Mouse (Mus musculus) MEL (cell line): ENCODE data around the gene Pafah1b1. TPM values are rescaled to one million over a fixed set of nuclear protein-coding genes. Genes with fewer than 3 reads are reported as not detected.

Experiments used
- DNase-seq: peaks from one replicate; pipeline ENCODE4 v3.0.0; 2011; ENCODE audit warnings: low read depth, low spot score
- H3K27ac ChIP-seq: 2 replicates; pipeline ENCODE4 v1.5.1; 2012; ENCODE audit warnings: low read depth, mild to moderate bottlenecking, control low read depth, low read length, moderate library complexity; ENCODE audit not compliant: control insufficient read depth
- H3K27me3 ChIP-seq, 2 experiments: fragments of 150-350 bp in 1 of 2; sonication (generic) in 1 of 2; 2 replicates each; pipeline ENCODE4 v1.6.1; 2012; ENCODE audit warnings: low read length in 2 of 2, mild to moderate bottlenecking in 2 of 2, improper control_type of control experiment in 1 of 2, moderate library complexity in 1 of 2; ENCODE audit not compliant: insufficient read depth in 2 of 2, control insufficient read depth in 1 of 2
- H3K36me3 ChIP-seq, 2 experiments: 2 replicates each; pipeline ENCODE4 v1.6.1; 2012 to 2014; ENCODE audit warnings: low read length in 2 of 2, improper control_type of control experiment in 1 of 2, inconsistent platforms in 1 of 2, mild to moderate bottlenecking in 1 of 2; ENCODE audit not compliant: insufficient read depth in 2 of 2, control insufficient read depth in 1 of 2
- H3K4me1 ChIP-seq, 2 experiments: fragments of 150-350 bp in 1 of 2; sonication (generic) in 1 of 2; 2 replicates each; pipeline ENCODE4 v1.6.1; 2012; ENCODE audit warnings: low read length in 2 of 2, improper control_type of control experiment in 1 of 2, mild to moderate bottlenecking in 1 of 2; ENCODE audit not compliant: insufficient read depth in 2 of 2, control insufficient read depth in 1 of 2
- H3K4me3 ChIP-seq, 2 experiments: fragments of 150-350 bp in 1 of 2; sonication (generic) in 1 of 2; 2 replicates each; pipeline ENCODE4 v1.5.1; 2012; ENCODE audit warnings: low read depth in 2 of 2, low read length in 2 of 2, mild to moderate bottlenecking in 2 of 2, moderate library complexity in 2 of 2, control low read depth in 1 of 2, improper control_type of control experiment in 1 of 2; ENCODE audit not compliant: control insufficient read depth in 1 of 2, insufficient read depth in 1 of 2
- H3K79me2 ChIP-seq: 2 replicates; pipeline ENCODE4 v1.6.1; 2012; ENCODE audit warnings: mild to moderate bottlenecking, low read length, moderate library complexity; ENCODE audit not compliant: control insufficient read depth, poor library complexity, insufficient read depth
- H3K9ac ChIP-seq: 2 replicates; pipeline ENCODE4 v1.6.1; 2012; ENCODE audit warnings: low read depth, mild to moderate bottlenecking, control low read depth, low read length, moderate library complexity; ENCODE audit not compliant: control insufficient read depth, poor library complexity, severe bottlenecking
- H3K9me3 ChIP-seq: fragments of 150-350 bp; sonication (generic); replicated peaks from 2 replicates; pipeline ENCODE4 v1.6.1; 2012; ENCODE audit warnings: mild to moderate bottlenecking, low read length, improper control_type of control experiment, moderate library complexity; ENCODE audit not compliant: insufficient read depth
- BHLHE40 ChIP-seq: IDR thresholded peaks from 2 replicates; pipeline ENCODE4 v1.6.1; 2012; ENCODE audit warnings: low read depth, mild to moderate bottlenecking, inconsistent platforms, low read length, improper control_type of control experiment, borderline replicate concordance
- CHD1 ChIP-seq: IDR thresholded peaks from 2 replicates; pipeline ENCODE4 v1.6.1; 2012; ENCODE audit warnings: low read depth, mild to moderate bottlenecking, inconsistent platforms, low read length, improper control_type of control experiment
- CHD2 ChIP-seq: IDR thresholded peaks from 2 replicates; pipeline ENCODE4 v1.6.1; 2011; ENCODE audit warnings: low read length, improper control_type of control experiment
- E2F4 ChIP-seq: IDR thresholded peaks from 2 replicates; pipeline ENCODE4 v1.6.1; 2011; ENCODE audit warnings: low read depth, low read length, improper control_type of control experiment, borderline replicate concordance
- ETS1 ChIP-seq: IDR thresholded peaks from 2 replicates; pipeline ENCODE4 v1.6.1; 2012; ENCODE audit warnings: low read depth, mild to moderate bottlenecking, inconsistent platforms, low read length, improper control_type of control experiment, moderate library complexity
- GABPA ChIP-seq: IDR thresholded peaks from 2 replicates; pipeline ENCODE4 v1.6.1; 2012; ENCODE audit warnings: low read depth, mild to moderate bottlenecking, inconsistent platforms, low read length, improper control_type of control experiment, moderate library complexity
- HCFC1 ChIP-seq: IDR thresholded peaks from 2 replicates; pipeline ENCODE4 v1.6.1; 2012; ENCODE audit warnings: low read depth, mild to moderate bottlenecking, inconsistent platforms, low read length, improper control_type of control experiment, moderate library complexity
- JUND ChIP-seq: IDR thresholded peaks from 2 replicates; pipeline ENCODE4 v1.6.1; 2011; ENCODE audit warnings: low read depth, mild to moderate bottlenecking, improper control_type of control experiment, low read length
- MAFK ChIP-seq: IDR thresholded peaks from 2 replicates; pipeline ENCODE4 v1.6.1; 2011; ENCODE audit warnings: low read depth, mild to moderate bottlenecking, low read length, improper control_type of control experiment, borderline replicate concordance
- MAX ChIP-seq: IDR thresholded peaks from 2 replicates; pipeline ENCODE4 v1.6.1; 2011; ENCODE audit warnings: low read length, improper control_type of control experiment
- MAZ ChIP-seq: IDR thresholded peaks from 2 replicates; pipeline ENCODE4 v1.6.1; 2012; ENCODE audit warnings: low read depth, mild to moderate bottlenecking, inconsistent platforms, low read length, improper control_type of control experiment
- MXI1 ChIP-seq: IDR thresholded peaks from 2 replicates; pipeline ENCODE4 v1.6.1; 2011; ENCODE audit warnings: mild to moderate bottlenecking, low read depth, low read length, improper control_type of control experiment
- MYB ChIP-seq: IDR thresholded peaks from 2 replicates; pipeline ENCODE4 v1.6.1; 2011; ENCODE audit warnings: mild to moderate bottlenecking, low read depth, low read length, improper control_type of control experiment
- MYC ChIP-seq: IDR thresholded peaks from 2 replicates; pipeline ENCODE4 v1.6.1; 2011; ENCODE audit warnings: low read depth, mild to moderate bottlenecking, low read length, improper control_type of control experiment, moderate library complexity
- POLR2A ChIP-seq, 2 experiments: IDR thresholded peaks; 2 replicates each; pipeline ENCODE4 v1.6.1; 2011 to 2012; ENCODE audit warnings: low read length in 2 of 2, mild to moderate bottlenecking in 2 of 2, control low read depth in 1 of 2, improper control_type of control experiment in 1 of 2, low read depth in 1 of 2, moderate library complexity in 1 of 2; ENCODE audit not compliant: control insufficient read depth in 1 of 2, insufficient read depth in 1 of 2, poor library complexity in 1 of 2
- RCOR1 ChIP-seq: IDR thresholded peaks from 2 replicates; pipeline ENCODE4 v1.6.1; 2012; ENCODE audit warnings: low read depth, mild to moderate bottlenecking, inconsistent platforms, low read length, improper control_type of control experiment
- SMC3 ChIP-seq: IDR thresholded peaks from 2 replicates; pipeline ENCODE4 v1.6.1; 2011; ENCODE audit warnings: low read depth, low read length, improper control_type of control experiment
- TAL1 ChIP-seq: IDR thresholded peaks from 2 replicates; pipeline ENCODE4 v1.6.1; 2012; ENCODE audit warnings: mild to moderate bottlenecking, inconsistent platforms, low read length, moderate library complexity, mixed read lengths
- TBP ChIP-seq: IDR thresholded peaks from 2 replicates; pipeline ENCODE4 v1.8.0; 2011; ENCODE audit warnings: low read depth, low read length, improper control_type of control experiment
- TCF12 ChIP-seq: IDR thresholded peaks from 2 replicates; pipeline ENCODE4 v1.6.1; 2014; ENCODE audit warnings: low read depth, mild to moderate bottlenecking, inconsistent platforms, low read length, improper control_type of control experiment, moderate library complexity
- UBTF ChIP-seq: IDR thresholded peaks from 2 replicates; pipeline ENCODE4 v1.6.1; 2012; ENCODE audit warnings: low read depth, mild to moderate bottlenecking, inconsistent platforms, low read length, improper control_type of control experiment, moderate library complexity, borderline replicate concordance; ENCODE audit not compliant: insufficient read depth
- USF1 ChIP-seq: IDR thresholded peaks from 2 replicates; pipeline ENCODE4 v1.6.1; 2014; ENCODE audit warnings: low read depth, mild to moderate bottlenecking, inconsistent platforms, low read length, improper control_type of control experiment, moderate library complexity
- ZKSCAN1 ChIP-seq: IDR thresholded peaks from 2 replicates; pipeline ENCODE4 v1.6.1; 2012; ENCODE audit warnings: low read depth, mild to moderate bottlenecking, inconsistent platforms, low read length, improper control_type of control experiment, moderate library complexity
- ZMIZ1 ChIP-seq: IDR thresholded peaks from 2 replicates; pipeline ENCODE4 v1.6.1; 2012; ENCODE audit warnings: low read depth, mild to moderate bottlenecking, inconsistent platforms, low read length, improper control_type of control experiment, moderate library complexity
- ZNF384 ChIP-seq: IDR thresholded peaks from 2 replicates; pipeline ENCODE4 v1.6.1; 2012; ENCODE audit warnings: low read depth, mild to moderate bottlenecking, inconsistent platforms, low read length, improper control_type of control experiment
- polyA plus RNA-seq, 2 experiments: library from polyadenylated mRNA; stranded (reverse) in 1 of 2; unstranded in 1 of 2; fragments of >175 nt in 1 of 2; fragments of >200 nt in 1 of 2; gene quantifications; 2 replicates each; pipeline versions ENCODE4 v1.2.1 to v1.2.4; 2012; ENCODE audit warnings: low replicate concordance in 2 of 2, low read depth in 1 of 2; ENCODE audit not compliant: insufficient read length in 2 of 2, insufficient read depth in 1 of 2, missing spikeins in 1 of 2
- total RNA-seq: library from RNA; depleted of rRNA; stranded (reverse); fragments of 300-350 nt; gene quantifications from 2 replicates; pipeline ENCODE4 v1.2.3, GENCODE M21; 2012

Pafah1b1 gene
- total and polyA plus RNA-seq, 3 experiments, result 54.5 to 67.4 TPM; not detected in 1

- no peak for DNase-seq
- no peak overlapping the region for H3K4me3 ChIP-seq
- H3K79me2 ChIP-seq, result no peaks in the 10 kb centered on the region
- H3K36me3 ChIP-seq, result peaks cover 0 to 23% of the 10 kb centered on the region in 2 experiments; a peak in 2 of 4 replicates
- H3K9me3 ChIP-seq, result no peaks in the 10 kb centered on the region
- no peak overlapping the region for H3K27ac ChIP-seq
- H3K27me3 ChIP-seq, result no peaks in the 10 kb centered on the region
- no peak overlapping the region for H3K9ac ChIP-seq
- TF ChIP-seq TBP (no peak), ETS1 (no peak), MAZ (no peak), CHD1 (no peak), MAX (no peak)
- H3K4me1 ChIP-seq, result no peaks in the 10 kb centered on the region
These were observed 58.2 kb downstream of the Pafah1b1 start for GRCm38 (mm10) chr11:74666284-74666652.

GRCm38 (mm10) chr11:74665631-74666283, 58.7 kb downstream of the Pafah1b1 start:
- Histone ChIP-seq H3K9ac (no peak overlapping the region), H3K27me3 (no peaks in the 10 kb centered on the region)
- no peak for TF ChIP-seq MAFK
- no peak for TF ChIP-seq JUND
- no peak for TF ChIP-seq MYB
- no peak for TF ChIP-seq MXI1
- TF ChIP-seq TCF12, result no peak
- no peak for TF ChIP-seq TAL1
- TF ChIP-seq POLR2A (IDR thresholded peaks at IDR 0.05; ENCODE audit: control insufficient read depth in 1 of 2, insufficient read depth in 1 of 2, low read depth in 1 of 2, low read length in 2 of 2, poor library complexity in 1 of 2), result peak in 1 of 2 experiments; percentile 15; a peak in 2 of 4 replicates
- no peak for TF ChIP-seq GABPA
- TF ChIP-seq, all 39 proteins: peak for 1
- no peak overlapping the region for H3K4me3 ChIP-seq
- no peak overlapping the region for H3K27ac ChIP-seq
- no peaks in the 10 kb centered on the region for H3K79me2 ChIP-seq
- no peaks in the 10 kb centered on the region for H3K4me1 ChIP-seq
- no peak for DNase-seq
- H3K9me3 ChIP-seq, result no peaks in the 10 kb centered on the region
- peaks cover 0 to 28% of the 10 kb centered on the region in 2 experiments; a peak in 2 of 4 replicates for H3K36me3 ChIP-seq

DNA sequence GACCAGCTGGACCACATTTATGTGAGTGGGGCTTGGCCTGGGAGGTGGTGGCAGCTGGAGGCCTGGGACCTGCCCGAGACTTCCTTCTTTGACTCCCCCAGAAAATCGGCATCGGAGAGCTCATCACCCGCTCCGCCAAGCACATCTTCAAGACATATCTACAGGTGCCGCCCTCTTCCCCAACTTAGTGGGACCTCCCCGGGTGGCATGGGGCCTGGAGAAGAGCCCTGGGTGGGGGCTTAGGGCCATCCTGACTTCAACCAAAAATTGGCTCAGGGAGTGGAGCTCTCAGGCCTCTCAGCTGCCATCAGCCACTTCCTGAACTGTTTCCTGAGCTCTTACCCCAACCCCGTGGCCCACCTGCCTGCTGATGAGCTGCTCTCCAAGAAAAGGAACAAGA, 59.6 kb downstream of the Pafah1b1 start:
- Histone ChIP-seq H3K27ac (no peak overlapping the region), H3K4me3 (no peak overlapping the region), H3K9ac (no peak overlapping the region), H3K36me3 (peaks cover 0 to 32% of the 10 kb centered on the region in 2 experiments; a peak in 2 of 4 replicates), H3K27me3 (no peaks in the 10 kb centered on the region), H3K4me1 (no peaks in the 10 kb centered on the region), H3K79me2 (no peaks in the 10 kb centered on the region), H3K9me3 (no peaks in the 10 kb centered on the region)
- no peak for TF ChIP-seq CHD2
- TF ChIP-seq USF1, result no peak
- no peak for TF ChIP-seq MAFK
- TF ChIP-seq UBTF, result no peak
- TF ChIP-seq HCFC1, result no peak
- TF ChIP-seq POLR2A (IDR thresholded peaks at IDR 0.05; ENCODE audit: control insufficient read depth in 1 of 2, insufficient read depth in 1 of 2, low read depth in 1 of 2, low read length in 2 of 2, poor library complexity in 1 of 2), result no peak
- no peak for TF ChIP-seq MYC
- TF ChIP-seq SMC3, result no peak
- TF ChIP-seq ZMIZ1, result no peak
- no peak for TF ChIP-seq E2F4
- TF ChIP-seq ZNF384, result no peak
- TF ChIP-seq BHLHE40, result no peak
- TF ChIP-seq ZKSCAN1, result no peak
- no peak for TF ChIP-seq MYB
- no peak for TF ChIP-seq MAZ
- no peak for TF ChIP-seq RCOR1
- TF ChIP-seq, all 39 proteins: peak for 0
- DNase-seq, result no peak
